Mouse (Mus musculus): ENCODE results near the gene Cul4a.

Cul4a gene

GRCm38 (mm10) chr8:13139641-13140182 lies 34.3 kb downstream of the Cul4a start:
- no peak for DNase-seq (ENCODE audit: low spot score)

- no peak for DNase-seq (ENCODE audit: low spot score)
Observed at GRCm38 (mm10) chr8:13141681-13142080, 36.3 kb downstream of the Cul4a start.

- no peak for DNase-seq (ENCODE audit: low spot score)
Observed at GRCm38 (mm10) chr8:13148476-13148875, 43.1 kb downstream of the Cul4a start.

- no peak for DNase-seq (ENCODE audit: low spot score)
Observed at GRCm38 (mm10) chr8:13149287-13149686, 43.9 kb downstream of the Cul4a start.

- no peak for DNase-seq (ENCODE audit: low spot score)
Observed at GRCm38 (mm10) chr8:13149866-13150265, 44.4 kb downstream of the Cul4a start.

- DNase-seq (ENCODE audit: low spot score) = no peak
Observed at GRCm38 (mm10) chr8:13150929-13151328, 45.5 kb downstream of the Cul4a start.

- DNase-seq (ENCODE audit: low spot score) = no peak
Observed at GRCm38 (mm10) chr8:13154099-13154498, 48.7 kb downstream of the Cul4a start.

GRCm38 (mm10) chr8:13155358-13155757 lies 49.9 kb downstream of the Cul4a start:
- DNase-seq (ENCODE audit: low spot score) = no peak

GRCm38 (mm10) chr8:13156327-13157097 lies 51.1 kb downstream of the Cul4a start:
- DNase-seq (ENCODE audit: low spot score) = no peak

- DNase-seq (ENCODE audit: low spot score) = peak; percentile 95
Observed at GRCm38 (mm10) chr8:13158718-13159376, 53.4 kb downstream of the Cul4a start, which contains the start of gene Lamp1. Gene Lamp1, plus strand, starts transcription at chr8:13159161.

- DNase-seq (ENCODE audit: low spot score) = peak; percentile 27
Observed at GRCm38 (mm10) chr8:13159377-13159881, 54.0 kb downstream of the Cul4a start.

- no peak for DNase-seq (ENCODE audit: low spot score)
Observed at GRCm38 (mm10) chr8:13160691-13161090, 55.3 kb downstream of the Cul4a start.

GRCm38 (mm10) chr8:13162098-13162497 lies 56.7 kb downstream of the Cul4a start:
- no peak for DNase-seq (ENCODE audit: low spot score)

- DNase-seq (ENCODE audit: low spot score) = peak; percentile 59
Observed at GRCm38 (mm10) chr8:13163563-13163962, 58.1 kb downstream of the Cul4a start.

- no peak for DNase-seq (ENCODE audit: low spot score)
Observed at GRCm38 (mm10) chr8:13164361-13164760, 58.9 kb downstream of the Cul4a start.

GRCm38 (mm10) chr8:13170510-13170909 lies 65.1 kb downstream of the Cul4a start:
- DNase-seq (ENCODE audit: low spot score) = no peak

GRCm38 (mm10) chr8:13174305-13174704 lies 68.9 kb downstream of the Cul4a start:
- DNase-seq (ENCODE audit: low spot score) = no peak

- DNase-seq (ENCODE audit: low spot score) = no peak
Observed at GRCm38 (mm10) chr8:13174811-13175210, 69.4 kb downstream of the Cul4a start.

- no peak for DNase-seq (ENCODE audit: low spot score)
Observed at GRCm38 (mm10) chr8:13175650-13176049, 70.2 kb downstream of the Cul4a start.

GRCm38 (mm10) chr8:13177173-13177852 lies 71.9 kb downstream of the Cul4a start:
- no peak for DNase-seq (ENCODE audit: low spot score)

- no peak for DNase-seq (ENCODE audit: low spot score)
Observed at GRCm38 (mm10) chr8:13178137-13178536, 72.7 kb downstream of the Cul4a start.

GRCm38 (mm10) chr8:13179482-13179881 lies 74.1 kb downstream of the Cul4a start:
- DNase-seq (ENCODE audit: low spot score) = no peak

Measured in c-Kit-positive CD71-positive TER-119-positive erythroid progenitor cells, embryonic 14.5 days (primary cell).